Mouse (Mus musculus): Measurements from ENCODE around the gene Ncoa1.

DNA sequence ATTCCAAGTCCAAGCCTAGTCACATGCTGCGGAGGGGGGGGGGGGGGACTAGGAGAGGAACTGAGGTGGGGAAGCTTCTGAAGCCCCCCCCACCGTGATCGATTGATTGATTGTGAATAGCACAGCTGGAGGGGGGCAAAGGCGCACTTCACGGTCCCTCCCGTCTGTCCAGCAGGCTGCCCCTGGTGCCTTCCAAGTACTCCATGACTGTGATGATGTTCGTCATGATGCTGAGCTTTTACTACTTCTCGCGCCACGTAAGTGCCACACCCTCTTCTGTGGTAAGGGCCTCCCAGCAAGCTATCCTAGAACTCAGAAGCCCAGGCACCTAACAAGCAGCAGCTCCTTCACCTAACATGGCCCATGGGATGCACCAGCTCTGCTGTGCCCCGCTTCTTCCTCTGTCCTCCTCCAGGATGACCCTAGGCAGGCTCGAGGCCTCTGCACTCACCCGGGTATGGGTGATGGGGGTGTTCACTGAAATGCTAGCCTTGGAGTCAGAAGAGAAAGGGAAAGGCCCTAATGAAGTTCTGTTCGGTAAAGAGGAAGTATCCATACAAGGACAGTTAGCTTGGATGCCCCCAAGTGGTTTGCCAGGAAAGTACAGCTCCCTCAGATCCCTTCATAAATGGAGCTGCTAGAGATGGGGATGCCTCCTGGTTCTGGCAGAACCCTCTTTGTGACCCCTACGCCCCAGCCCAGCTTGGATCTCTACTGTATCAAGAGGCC, 268.4 kb downstream of the Ncoa1 start:
- TF ChIP-seq EP300 (IDR thresholded peaks at IDR 0.05; ENCODE audit: insufficient read depth, low read depth, low read length) (no peak), CTCF (IDR thresholded peaks at IDR 0.05) (peak; percentile 78)

Data from heart, adult 2 months (tissue).